Mouse (Mus musculus) forebrain, embryonic 11.5 days (tissue): ENCODE data around the gene Nrxn2. TPM values are rescaled to one million over a fixed set of nuclear protein-coding genes. Genes with fewer than 3 reads are reported as not detected.
A peak's percentile ranks its signal among the peaks of the same experiment; 100 is the strongest.

Experiments used
- ATAC-seq: fragments of 200-750 bp; cut with Nextera tagmentation; replicated peaks from 2 replicates; pipeline ENCODE4 v1.8.0; 2017; ENCODE audit warnings: moderate TSS enrichment; ENCODE audit not compliant: low FRiP score
- DNase-seq: peaks from one replicate; pipeline ENCODE4 v3.0.0-alpha.2; 2017; ENCODE audit warnings: low spot score
- H3K27ac ChIP-seq: fragments of 300-500 bp; sonication (generic); 2 replicates; pipeline ENCODE4 v1.5.1; 2014; ENCODE audit warnings: low read depth, low read length
- H3K27me3 ChIP-seq: fragments of 300-500 bp; sonication (generic); 2 replicates; pipeline ENCODE4 v1.6.1; 2014; ENCODE audit warnings: mild to moderate bottlenecking, low read length, mixed read lengths; ENCODE audit not compliant: control insufficient read depth, insufficient read depth
- H3K36me3 ChIP-seq: fragments of 300-500 bp; sonication (generic); 2 replicates; pipeline ENCODE4 v1.6.1; 2014; ENCODE audit warnings: mild to moderate bottlenecking, low read length, moderate library complexity, mixed read lengths; ENCODE audit not compliant: control insufficient read depth, insufficient read depth
- H3K4me1 ChIP-seq: fragments of 300-500 bp; sonication (generic); replicated peaks from 2 replicates; pipeline ENCODE4 v1.6.1; 2014; ENCODE audit warnings: low read length, mixed read lengths; ENCODE audit not compliant: control insufficient read depth, insufficient read depth
- H3K4me2 ChIP-seq: fragments of 300-500 bp; sonication (generic); 2 replicates; pipeline ENCODE4 v1.6.1; 2014; ENCODE audit warnings: low read depth, mild to moderate bottlenecking, low read length, moderate library complexity, mixed read lengths; ENCODE audit not compliant: severe bottlenecking
- H3K4me3 ChIP-seq: fragments of 300-500 bp; sonication (generic); 2 replicates; pipeline ENCODE4 v1.5.1; 2014; ENCODE audit warnings: low read depth, low read length
- H3K9ac ChIP-seq: fragments of 300-500 bp; sonication (generic); 2 replicates; pipeline ENCODE4 v1.6.1; 2014; ENCODE audit warnings: low read length
- H3K9me3 ChIP-seq: fragments of 300-500 bp; sonication (generic); 2 replicates; pipeline ENCODE4 v1.6.1; 2016; ENCODE audit warnings: low read length, mixed read lengths; ENCODE audit not compliant: control insufficient read depth
- WGBS: fragments of 180-500 bp; shearing (Covaris S2); extraction: QIAGEN DNeasy Blood & Tissue Kit; methylation state at CpG from one replicate; pipeline ENCODE4 v1.1.7; 2014; 5-methylcytosine and 5-hydroxymethylcytosine counted together
- polyA plus RNA-seq: library from polyadenylated mRNA; unstranded; fragments of >200 nt; fragmentation: Nextera tagmentation; extraction: Ambion mirVana; gene quantifications from 2 replicates; pipeline ENCODE4 v1.2.1, GENCODE M21; 2014

Nrxn2 gene
- polyA plus RNA-seq, 1 experiment from 2014 or later, result 8.1 TPM

DNA sequence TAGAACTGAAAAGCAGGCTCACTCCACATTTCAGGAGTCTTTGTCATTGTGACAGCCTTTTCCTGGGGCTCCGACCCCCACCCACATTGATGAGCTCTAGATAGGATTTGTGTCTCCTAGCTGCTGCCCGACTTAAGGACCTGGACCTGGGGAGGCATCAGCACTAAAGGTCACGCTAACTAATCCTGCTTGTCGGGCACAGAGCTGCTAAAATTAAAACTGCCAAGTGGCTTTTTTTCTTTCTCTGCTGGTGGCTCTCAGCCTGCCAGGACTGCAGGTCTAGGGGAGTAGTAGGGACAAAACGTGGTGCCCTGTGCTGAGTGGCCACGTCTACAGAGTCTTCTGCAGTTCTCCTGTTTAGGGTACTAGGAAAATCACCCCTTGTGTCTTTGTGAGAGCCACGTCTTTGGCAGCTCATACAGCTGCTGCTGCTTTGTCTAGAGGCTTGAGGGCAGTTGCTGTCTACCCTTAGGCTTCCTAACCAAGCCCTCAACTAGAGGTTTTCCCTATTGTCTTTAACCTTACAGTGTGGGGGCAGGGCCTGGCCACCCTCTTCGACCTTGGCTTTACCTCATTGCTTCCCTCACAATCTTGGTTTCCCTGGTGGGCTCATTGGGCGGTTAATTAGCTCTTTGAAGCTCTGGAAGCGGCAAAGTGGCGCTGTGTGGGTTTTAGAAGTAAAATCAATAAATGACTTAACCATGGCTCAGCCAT is 41.0 kb upstream of the Nrxn2 start:
- H3K36me3 ChIP-seq, result peaks cover 44% of the 10 kb centered on the region
- WGBS, result 51% methylated on average over 11 of the region's 11 CpGs
- H3K4me1 ChIP-seq, result no peaks in the 10 kb centered on the region
- H3K9ac ChIP-seq, result no peak overlapping the region; the same call in 1 of the 2 replicates
- no peaks in the 10 kb centered on the region for H3K27me3 ChIP-seq
- H3K4me2 ChIP-seq, result no peak overlapping the region
- DNase-seq, result no peak
- H3K9me3 ChIP-seq, result no peaks in the 10 kb centered on the region
- H3K27ac ChIP-seq, result peak overlapping the region; percentile 31; the same call in 1 of the 2 replicates
- H3K4me3 ChIP-seq, result no peak overlapping the region
- ATAC-seq, result no peak

DNA sequence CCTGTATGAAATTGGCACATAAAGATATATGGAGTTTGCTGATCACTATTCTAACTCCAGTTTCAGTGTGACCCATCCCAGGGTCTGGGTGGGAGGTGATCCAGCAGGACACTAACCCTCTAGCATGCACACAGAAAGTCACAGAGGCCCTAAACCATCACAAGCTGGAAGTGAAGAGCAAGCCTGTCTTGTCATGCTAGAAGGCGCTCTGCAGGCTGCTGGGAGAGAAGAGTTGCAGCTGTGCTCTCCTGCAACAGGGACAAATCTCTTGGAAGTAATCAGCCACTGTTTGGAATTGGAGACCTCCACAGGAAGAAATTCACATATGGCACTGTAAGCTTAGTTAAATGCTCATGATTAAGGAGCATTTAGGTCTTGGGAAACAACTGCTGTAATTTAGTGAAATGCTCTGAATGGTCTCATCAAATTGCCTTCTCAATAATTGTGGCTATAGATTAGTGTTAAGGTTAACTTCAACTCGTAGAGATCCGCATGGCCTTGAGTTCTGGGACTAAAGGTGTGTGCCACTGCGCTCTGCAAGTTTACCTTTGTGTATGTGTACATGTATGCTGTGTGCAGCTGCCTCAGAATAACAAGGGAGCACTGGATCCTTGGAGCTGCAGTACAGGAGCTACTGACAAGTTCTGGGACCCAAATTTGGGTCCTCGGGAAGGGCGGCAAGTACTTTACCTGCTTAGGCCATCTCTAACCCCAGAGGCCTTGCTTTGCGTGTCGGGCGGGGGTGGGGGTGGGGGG is 37.9 kb upstream of the Nrxn2 start:
- DNase-seq, result no peak
- no peaks in the 10 kb centered on the region for H3K9me3 ChIP-seq
- H3K4me3 ChIP-seq, result no peak overlapping the region
- no peak overlapping the region for H3K27ac ChIP-seq
- peaks cover 19% of the 10 kb centered on the region for H3K36me3 ChIP-seq
- no peaks in the 10 kb centered on the region for H3K4me1 ChIP-seq
- WGBS, result 94% methylated on average over 9 of the region's 9 CpGs
- H3K4me2 ChIP-seq, result no peak overlapping the region
- ATAC-seq, result no peak
- H3K27me3 ChIP-seq, result no peaks in the 10 kb centered on the region
- no peak overlapping the region for H3K9ac ChIP-seq

DNA sequence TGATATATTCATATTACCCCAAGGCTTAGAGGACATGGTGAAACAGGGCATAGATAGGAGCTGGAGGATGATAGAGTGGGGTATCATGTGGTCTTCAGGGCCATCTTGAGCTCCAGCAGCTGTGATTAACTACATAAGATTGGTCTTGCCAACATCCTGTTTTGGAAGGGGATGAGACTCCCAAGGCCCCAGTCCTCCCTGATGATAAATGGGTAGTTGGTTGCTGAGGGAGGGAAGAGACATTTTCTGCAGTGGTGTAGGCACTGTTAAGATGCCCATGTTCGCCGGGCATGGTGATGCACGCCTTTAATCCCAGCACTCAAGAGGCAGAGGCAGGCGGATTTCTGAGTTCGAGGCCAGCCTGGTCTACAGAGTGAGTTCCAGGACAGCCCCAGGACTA is 37.3 kb upstream of the Nrxn2 start:
- WGBS, result 98% methylated on average over 5 of the region's 5 CpGs
- Histone ChIP-seq H3K4me2 (no peak overlapping the region), H3K4me1 (no peaks in the 10 kb centered on the region), H3K4me3 (no peak overlapping the region), H3K36me3 (peaks cover 14% of the 10 kb centered on the region), H3K27me3 (no peaks in the 10 kb centered on the region), H3K9me3 (no peaks in the 10 kb centered on the region), H3K27ac (no peak overlapping the region), H3K9ac (no peak overlapping the region)
- ATAC-seq (no peak), DNase-seq (no peak)

DNA sequence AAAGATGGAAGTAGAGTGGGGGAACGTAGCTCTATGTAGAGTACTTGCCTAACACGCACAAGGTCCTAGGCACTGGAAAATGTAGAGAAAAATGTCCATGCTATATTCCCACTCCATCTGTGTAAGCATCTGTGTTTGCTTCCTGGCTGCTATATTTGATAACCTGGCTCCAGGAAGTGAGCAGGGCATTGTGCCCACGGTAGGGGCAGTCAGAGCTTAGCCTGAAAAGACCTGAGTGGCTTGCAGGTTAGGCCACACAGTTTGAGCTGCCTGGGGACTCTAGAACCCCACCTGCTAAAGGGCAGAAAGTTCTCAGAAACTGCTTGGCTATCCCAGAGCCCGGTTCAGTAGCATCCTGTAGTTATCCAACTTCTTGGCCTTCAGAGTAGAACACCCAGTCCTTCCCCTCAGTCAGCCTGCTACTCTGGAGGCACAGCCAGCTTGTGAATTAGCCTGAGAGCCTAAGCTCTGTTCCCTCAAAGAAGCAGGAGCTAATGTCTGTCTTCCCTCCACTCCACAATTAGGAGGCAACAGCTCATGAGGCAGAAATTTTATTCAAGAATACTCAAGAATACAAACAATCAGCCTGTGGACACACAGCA is 36.1 kb upstream of the Nrxn2 start:
- Histone ChIP-seq H3K27ac (no peak overlapping the region), H3K9ac (no peak overlapping the region), H3K4me3 (no peak overlapping the region), H3K27me3 (no peaks in the 10 kb centered on the region), H3K36me3 (peaks cover 7% of the 10 kb centered on the region; the same call in 1 of the 2 replicates), H3K4me1 (no peaks in the 10 kb centered on the region), H3K9me3 (no peaks in the 10 kb centered on the region), H3K4me2 (no peak overlapping the region)
- ATAC-seq, result no peak
- WGBS, result 86% methylated on average over 4 of the region's 4 CpGs
- DNase-seq, result no peak

DNA sequence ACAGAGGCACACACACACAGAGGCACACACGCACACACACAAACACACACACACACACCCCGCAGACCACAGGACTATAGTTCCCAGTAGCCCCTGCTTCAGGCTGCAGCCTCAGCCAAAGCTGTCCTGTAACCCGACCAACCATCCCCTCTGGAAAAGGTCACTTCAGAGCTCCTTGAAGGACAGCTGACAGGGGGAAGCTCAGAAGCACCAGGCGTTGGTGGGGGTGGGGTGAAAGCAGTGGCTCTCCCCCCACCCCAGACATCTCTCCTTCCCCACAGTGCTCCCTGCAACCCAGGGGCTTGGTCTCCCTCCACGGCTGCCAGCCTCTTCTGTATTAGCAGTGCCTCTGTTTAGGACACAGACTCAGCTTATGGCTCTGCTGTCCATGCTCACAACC is 35.1 kb upstream of the Nrxn2 start:
- H3K27ac ChIP-seq, result no peak overlapping the region
- H3K27me3 ChIP-seq, result no peaks in the 10 kb centered on the region
- DNase-seq (peak; percentile 53), ATAC-seq (no peak)
- no peaks in the 10 kb centered on the region for H3K9me3 ChIP-seq
- H3K4me2 ChIP-seq, result no peak overlapping the region
- H3K4me1 ChIP-seq, result no peaks in the 10 kb centered on the region
- H3K9ac ChIP-seq, result no peak overlapping the region
- 0 out of 2 replicates have a peak, but pooled peaks cover 1% of the 10 kb centered on the region for H3K36me3 ChIP-seq
- WGBS, result 54% methylated on average over 5 of the region's 5 CpGs
- H3K4me3 ChIP-seq, result no peak overlapping the region

DNA sequence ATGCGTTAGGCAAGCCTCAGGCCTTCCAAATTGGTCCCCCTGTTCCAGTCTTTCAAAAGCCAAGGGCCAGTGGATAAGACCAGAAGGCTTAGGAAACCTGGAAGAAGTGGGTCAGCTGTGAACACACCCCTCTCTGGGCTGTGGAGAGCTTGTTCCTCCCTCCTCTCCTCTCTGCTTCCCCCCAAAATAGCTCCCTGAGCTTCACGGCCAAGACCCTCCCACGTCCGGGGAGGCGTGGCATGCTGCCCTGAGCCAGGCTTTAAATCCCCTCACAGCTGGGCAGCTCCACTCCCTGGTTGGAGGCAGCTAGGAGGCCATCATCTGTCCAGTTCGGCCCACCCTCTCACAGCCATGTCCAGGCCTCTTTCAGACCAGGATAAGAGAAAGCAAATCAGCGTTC is 34.4 kb upstream of the Nrxn2 start, which contains the start of gene Pygm:
Gene Pygm (plus strand): TSS at position 272 of the 400 bp plus-strand sequence.
- Histone ChIP-seq H3K27ac (no peak within 1 kb of the TSS), H3K36me3 (no peaks in the 10 kb centered on the region), H3K9ac (no peak within 1 kb of the TSS; the same call in 1 of the 2 replicates), H3K4me3 (no peak within 1 kb of the TSS), H3K9me3 (no peaks in the 10 kb centered on the region), H3K27me3 (no peaks in the 10 kb centered on the region), H3K4me2 (no peak within 1 kb of the TSS), H3K4me1 (no peaks in the 10 kb centered on the region)
- ATAC-seq, result no peak
- 16% methylated on average over 7 of the region's 7 CpGs for WGBS
- peak; percentile 56 for DNase-seq

DNA sequence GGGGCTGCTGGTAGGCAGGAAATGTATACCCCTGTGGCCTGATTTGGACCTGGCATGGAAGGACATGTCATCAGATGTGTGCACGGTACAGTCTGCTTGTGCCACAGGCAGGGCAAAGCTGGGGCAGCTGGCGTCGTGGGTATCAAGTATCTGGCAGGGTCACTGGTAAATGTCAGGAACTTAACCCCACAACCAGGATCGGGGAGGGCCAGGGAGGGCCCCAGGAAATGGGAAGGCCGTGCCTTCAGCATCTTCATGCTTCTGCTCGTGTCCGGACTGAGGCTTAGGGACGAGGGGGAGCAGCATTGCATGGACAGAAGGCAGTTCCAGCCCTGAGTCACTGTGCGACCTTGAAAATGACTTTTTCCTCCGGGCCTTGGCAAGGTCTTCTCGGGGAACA is 33.6 kb upstream of the Nrxn2 start:
- 82% methylated on average over 11 of the region's 11 CpGs for WGBS
- ATAC-seq (no peak), DNase-seq (peak; percentile 47)
- no peak overlapping the region for H3K9ac ChIP-seq
- no peak overlapping the region for H3K27ac ChIP-seq
- H3K36me3 ChIP-seq, result no peaks in the 10 kb centered on the region
- peaks cover 4% of the 10 kb centered on the region for H3K4me1 ChIP-seq
- H3K9me3 ChIP-seq, result no peaks in the 10 kb centered on the region
- no peak overlapping the region for H3K4me3 ChIP-seq
- no peaks in the 10 kb centered on the region for H3K27me3 ChIP-seq
- no peak overlapping the region for H3K4me2 ChIP-seq

DNA sequence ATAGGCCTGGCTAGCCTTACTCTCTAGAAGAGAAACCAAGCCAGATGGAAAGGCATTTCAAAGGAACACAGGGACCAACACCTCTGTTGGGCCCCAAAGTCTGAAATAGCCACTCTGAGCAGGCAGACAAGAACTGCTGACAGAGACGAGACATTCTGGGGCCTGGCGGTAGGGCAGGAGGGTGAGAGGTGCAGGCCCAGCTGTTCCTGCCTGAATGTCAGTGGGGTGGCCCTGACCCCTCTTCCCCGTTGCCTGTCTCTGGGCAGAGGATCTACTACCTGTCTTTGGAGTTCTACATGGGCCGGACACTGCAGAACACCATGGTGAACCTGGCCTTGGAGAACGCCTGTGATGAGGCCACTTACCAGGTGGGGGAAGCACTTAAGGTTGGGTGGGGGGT is 33.1 kb upstream of the Nrxn2 start:
- Histone ChIP-seq H3K27me3 (no peaks in the 10 kb centered on the region), H3K4me3 (no peak overlapping the region), H3K27ac (no peak overlapping the region), H3K4me2 (no peak overlapping the region), H3K9me3 (no peaks in the 10 kb centered on the region), H3K9ac (no peak overlapping the region), H3K4me1 (peaks cover 4% of the 10 kb centered on the region), H3K36me3 (no peaks in the 10 kb centered on the region)
- DNase-seq (no peak), ATAC-seq (no peak)
- WGBS, result 86% methylated on average over 5 of the region's 5 CpGs
